Mouse (Mus musculus) right cerebral cortex, postnatal 4 days (tissue): ENCODE results near the gene Gpd2.

ENCODE experiments used
- DNase-seq: peaks from one replicate; pipeline ENCODE4 v3.0.0-alpha.2; 2022

Gpd2 gene

GRCm38 (mm10) chr2:57396061-57396460 is 158.6 kb downstream of the Gpd2 start:
- no peak for DNase-seq

- no peak for DNase-seq
Observed at GRCm38 (mm10) chr2:57397727-57398126, 160.3 kb downstream of the Gpd2 start.

- no peak for DNase-seq
Observed at GRCm38 (mm10) chr2:57407414-57408019, 170.1 kb downstream of the Gpd2 start.

- DNase-seq = no peak
Observed at GRCm38 (mm10) chr2:57408413-57408812, 171.0 kb downstream of the Gpd2 start.

DNA sequence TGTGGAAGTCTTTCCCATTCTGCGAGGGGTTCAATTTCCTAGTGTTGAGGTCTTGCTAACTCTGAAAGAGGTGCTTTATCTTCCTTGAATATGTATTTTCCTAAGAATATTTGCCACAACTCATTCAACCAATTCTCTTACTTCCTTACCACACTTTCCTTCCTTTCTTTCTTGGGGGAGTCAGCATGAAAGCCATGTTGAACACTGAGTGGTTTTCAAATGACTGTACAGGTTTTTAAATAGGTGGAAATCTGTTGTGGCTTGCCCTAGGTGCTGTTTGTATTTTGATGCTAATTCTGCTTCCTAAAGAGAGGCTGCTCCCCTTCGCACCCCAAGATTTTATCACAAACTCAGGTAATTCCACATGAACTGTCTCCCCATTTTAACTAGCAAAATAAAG is 174.1 kb downstream of the Gpd2 start:
- DNase-seq = no peak

GRCm38 (mm10) chr2:57414550-57415160 is 177.2 kb downstream of the Gpd2 start:
- no peak for DNase-seq

- no peak for DNase-seq
Observed at GRCm38 (mm10) chr2:57416711-57417110, 179.3 kb downstream of the Gpd2 start.
